Mouse (Mus musculus): ENCODE results near the gene Trim2.

GRCm38 (mm10) chr3:84312326-84312725 is 5.6 kb upstream of the Trim2 start:
- TF ChIP-seq CTCF (conservative IDR thresholded peaks at IDR 0.05 in 1 of 2, IDR thresholded peaks at IDR 0.05 in 1 of 2; ENCODE audit: low read depth in 2 of 2, low read length in 2 of 2) (no peak), ZNF384 (IDR thresholded peaks at IDR 0.05; ENCODE audit: low read depth, low read length) (no peak), JUND (conservative IDR thresholded peaks at IDR 0.05; ENCODE audit: low read depth, low read length) (no peak)

Data from CH12.LX (cell line).